21 mouse cellular contexts compared by ENCODE assay signal in genomic region chr11:62134191-62134590, GRCm38 (mm10).
"Had no signal": no experiment of that assay in that cellular context is flagged by ENCODE, and none has a peak within 500 bp of the region (broad histone marks: within the 10 kb centered on the region; RNA-seq: fewer than 3 reads in every experiment).

No protein-coding gene starts in this region.

- DNase-seq: liver; liver, embryonic 13.5 days; liver, postnatal 0 days; midbrain, embryonic 14.5 days; retina, postnatal 1 day; right cerebral cortex, adult 18-20 months; right cerebral cortex, postnatal 25 days; right cerebral cortex, postnatal 4 days; spleen, adult 18-20 months; thymus, adult 18-20 months; thymus, postnatal 14 days; thymus, postnatal 36 days had no signal

- H3K4me3 ChIP-seq: liver, embryonic 13.5 days; liver, embryonic 15.5 days; lung, embryonic 15.5 days; midbrain, embryonic 10.5 days; midbrain, embryonic 12.5 days; myocyte; neural tube, embryonic 13.5 days; neural tube, embryonic 15.5 days had no signal

- H3K27me3 ChIP-seq: liver, embryonic 13.5 days; liver, embryonic 15.5 days; lung, embryonic 15.5 days; neural tube, embryonic 13.5 days; neural tube, embryonic 15.5 days had no signal

- H3K27ac ChIP-seq: liver, embryonic 13.5 days; liver, embryonic 15.5 days; lung, embryonic 15.5 days; midbrain, embryonic 10.5 days; midbrain, embryonic 12.5 days; neural tube, embryonic 13.5 days; neural tube, embryonic 15.5 days had no signal

- H3K4me1 ChIP-seq: liver, embryonic 15.5 days; lung, embryonic 15.5 days had no signal

- ATAC-seq: liver, postnatal 0 days; midbrain, embryonic 16.5 days had no signal

- H3K9ac ChIP-seq: liver, embryonic 13.5 days; liver, embryonic 15.5 days; liver, postnatal 0 days; lung, embryonic 15.5 days; midbrain, embryonic 12.5 days; neural tube, embryonic 13.5 days; neural tube, embryonic 15.5 days had no signal

- H3K4me2 ChIP-seq: liver, embryonic 11.5 days; liver, embryonic 13.5 days; liver, embryonic 15.5 days; lung, embryonic 15.5 days; midbrain, embryonic 12.5 days; neural tube, embryonic 13.5 days; neural tube, embryonic 15.5 days had no signal

- H3K36me3 ChIP-seq: lung, embryonic 15.5 days had no signal

- H3K9me3 ChIP-seq: liver, embryonic 13.5 days; liver, embryonic 15.5 days; lung, embryonic 15.5 days; midbrain, embryonic 10.5 days; midbrain, embryonic 12.5 days; neural tube, embryonic 13.5 days; neural tube, embryonic 15.5 days had no signal
